Mouse (Mus musculus) right cerebral cortex, adult 2 months (tissue): ENCODE results near the gene Olfr1174-ps.

Experiments used
- DNase-seq, 2 experiments: peaks; one replicate each; pipeline ENCODE4 v3.0.0; 2021 to 2022; ENCODE audit warnings: low spot score in 2 of 2

The Olfr1174-ps gene

DNA sequence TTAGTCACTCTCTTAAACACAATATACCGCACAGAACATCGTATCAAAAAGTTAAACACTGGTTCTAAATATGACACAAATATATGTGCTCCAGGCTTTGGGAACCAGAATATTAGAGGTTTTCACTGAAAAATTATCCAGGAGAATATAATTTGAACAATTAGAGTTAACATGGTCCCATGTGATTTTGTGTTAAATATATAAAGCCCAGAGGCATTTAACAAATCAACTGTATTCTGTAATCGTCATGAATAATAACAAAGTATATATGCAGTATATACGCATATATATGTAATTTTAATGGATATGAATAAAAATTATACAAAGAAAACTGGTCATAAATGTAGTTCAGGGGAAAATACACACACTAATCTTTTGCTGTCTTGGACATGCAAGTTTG lies at the start of gene Olfr1174-ps:
TSS of gene Olfr1174-ps (minus strand) at position 101 of the 400 bp plus-strand sequence.
- DNase-seq = no peak

- no peak for DNase-seq
These were observed 41.4 kb upstream of the Olfr1174-ps start for GRCm38 (mm10) chr2:88356304-88356703.

- DNase-seq = no peak
These were observed 31.5 kb upstream of the Olfr1174-ps start, which contains the start of gene Olfr1177-ps for GRCm38 (mm10) chr2:88346392-88346791. Olfr1177-ps (minus strand) TSS chr2:88346492.

GRCm38 (mm10) chr2:88336421-88336820 lies 21.5 kb upstream of the Olfr1174-ps start, which contains the start of gene Olfr1176:
Olfr1176 (plus strand) TSS chr2:88336721.
- DNase-seq = no peak

GRCm38 (mm10) chr2:88327115-88327514 lies 12.2 kb upstream of the Olfr1174-ps start, which contains the start of gene Olfr1175-ps:
Olfr1175-ps (minus strand) TSS chr2:88327215.
- DNase-seq = no peak

GRCm38 (mm10) chr2:88279775-88280174 lies 35.2 kb downstream of the Olfr1174-ps start, which contains the start of gene Olfr1173:
Olfr1173 (minus strand) TSS chr2:88279875.
- no peak for DNase-seq
